Mouse (Mus musculus): ENCODE results near the gene Paqr3.

Paqr3 gene

GRCm38 (mm10) chr5:97111207-97111910, at the start of gene Paqr3:
TSS of gene Paqr3 (minus strand) at chr5:97111596.
- peak; percentile 99 for DNase-seq

GRCm38 (mm10) chr5:97154688-97155087, 43.3 kb upstream of the Paqr3 start:
- DNase-seq: no peak

GRCm38 (mm10) chr5:97135331-97135730, 23.9 kb upstream of the Paqr3 start:
- no peak for DNase-seq

GRCm38 (mm10) chr5:97129589-97129988, 18.2 kb upstream of the Paqr3 start:
- DNase-seq: no peak

- DNase-seq: peak; percentile 39 to 46
Measured at GRCm38 (mm10) chr5:97128242-97129226, 17.1 kb upstream of the Paqr3 start.

- DNase-seq: no peak
Measured at GRCm38 (mm10) chr5:97127284-97127683, 15.9 kb upstream of the Paqr3 start.

- peak; percentile 48 to 54 for DNase-seq
Measured at GRCm38 (mm10) chr5:97126005-97126404, 14.6 kb upstream of the Paqr3 start.

GRCm38 (mm10) chr5:97125459-97125970, 14.1 kb upstream of the Paqr3 start:
- no peak for DNase-seq

GRCm38 (mm10) chr5:97124977-97125376, 13.6 kb upstream of the Paqr3 start:
- no peak for DNase-seq

GRCm38 (mm10) chr5:97110697-97111096, 699 bp downstream of the Paqr3 start:
- no peak for DNase-seq

GRCm38 (mm10) chr5:97110133-97110532, 1.3 kb downstream of the Paqr3 start:
- DNase-seq: no peak

GRCm38 (mm10) chr5:97108333-97108732, 3.1 kb downstream of the Paqr3 start:
- DNase-seq: no peak

- no peak for DNase-seq
Measured at GRCm38 (mm10) chr5:97099954-97100353, 11.4 kb downstream of the Paqr3 start.

GRCm38 (mm10) chr5:97097631-97098041, 13.8 kb downstream of the Paqr3 start:
- DNase-seq: no peak

- no peak for DNase-seq
Measured at GRCm38 (mm10) chr5:97095335-97095734, 16.1 kb downstream of the Paqr3 start.

GRCm38 (mm10) chr5:97092970-97093369, 18.4 kb downstream of the Paqr3 start:
- DNase-seq: no peak

- DNase-seq: peak in 1 of 2 experiments; percentile 17
Measured at GRCm38 (mm10) chr5:97090034-97090784, 21.2 kb downstream of the Paqr3 start.

- DNase-seq: no peak
Measured at GRCm38 (mm10) chr5:97089426-97089825, 22.0 kb downstream of the Paqr3 start.

- no peak for DNase-seq
Measured at GRCm38 (mm10) chr5:97088231-97088630, 23.2 kb downstream of the Paqr3 start.

- DNase-seq: no peak
Measured at GRCm38 (mm10) chr5:97087746-97088145, 23.6 kb downstream of the Paqr3 start.

GRCm38 (mm10) chr5:97087030-97087630, 24.3 kb downstream of the Paqr3 start:
- no peak for DNase-seq

- no peak for DNase-seq
Measured at GRCm38 (mm10) chr5:97085071-97085470, 26.3 kb downstream of the Paqr3 start.
